Mouse (Mus musculus) midbrain, embryonic 10.5 days (tissue): ENCODE results near the gene Nutm1. TPM values are rescaled to one million over a fixed set of nuclear protein-coding genes. Genes with fewer than 3 reads are reported as not detected.

Experiments used
- DNase-seq: peaks from one replicate; pipeline ENCODE4 v3.0.0-alpha.2; 2017; ENCODE audit warnings: low spot score
- H3K27ac ChIP-seq: fragments of 300-500 bp; sonication (generic); replicated peaks from 2 replicates; pipeline ENCODE4 v1.5.1; 2016; ENCODE audit warnings: mild to moderate bottlenecking
- H3K27me3 ChIP-seq: fragments of 300-500 bp; sonication (generic); 2 replicates; pipeline ENCODE4 v1.6.1; 2016; ENCODE audit warnings: low read depth, mild to moderate bottlenecking; ENCODE audit not compliant: poor library complexity, severe bottlenecking
- H3K36me3 ChIP-seq: fragments of 300-500 bp; sonication (generic); 2 replicates; pipeline ENCODE4 v1.6.1; 2016; ENCODE audit warnings: mild to moderate bottlenecking, moderate library complexity
- H3K4me1 ChIP-seq: fragments of 300-500 bp; sonication (generic); 2 replicates; pipeline ENCODE4 v1.6.1; 2016
- H3K4me3 ChIP-seq: fragments of 300-500 bp; sonication (generic); 2 replicates; pipeline ENCODE4 v1.5.1; 2016; ENCODE audit warnings: mild to moderate bottlenecking, moderate library complexity
- H3K9me3 ChIP-seq: fragments of 300-500 bp; sonication (generic); replicated peaks from 2 replicates; pipeline ENCODE4 v1.6.1; 2016; ENCODE audit warnings: mild to moderate bottlenecking
- WGBS: fragments of 180-500 bp; shearing (Covaris S2); methylation state at CpG from one replicate; pipeline ENCODE4 v1.1.7; 2016; 5-methylcytosine and 5-hydroxymethylcytosine counted together
- polyA plus RNA-seq: library from polyadenylated mRNA; unstranded; fragments of >200 nt; fragmentation: Nextera tagmentation; extraction: Ambion mirVana; gene quantifications from 2 replicates; pipeline ENCODE4 v1.2.1, GENCODE M21; 2016

The Nutm1 gene
- polyA plus RNA-seq, 1 experiment from 2014 or later = 0.02 TPM

- WGBS = 92% methylated on average over 2 of the region's 2 CpGs
- no peaks in the 10 kb centered on the region for H3K36me3 ChIP-seq
- H3K4me1 ChIP-seq = peaks cover under 1% of the 10 kb centered on the region; the same call in 1 of the 2 replicates
- no peak for DNase-seq
- no peaks in the 10 kb centered on the region for H3K9me3 ChIP-seq
- no peak overlapping the region for H3K27ac ChIP-seq
- no peak overlapping the region for H3K4me3 ChIP-seq
- no peaks in the 10 kb centered on the region for H3K27me3 ChIP-seq
These were observed 13.8 kb upstream of the Nutm1 start for GRCm38 (mm10) chr2:112272909-112273308.

- peaks cover 26% of the 10 kb centered on the region for H3K4me1 ChIP-seq
- no peaks in the 10 kb centered on the region for H3K9me3 ChIP-seq
- 93% methylated on average over 2 of the region's 2 CpGs for WGBS
- no peak overlapping the region for H3K4me3 ChIP-seq
- DNase-seq = no peak
- H3K27me3 ChIP-seq = no peaks in the 10 kb centered on the region
- no peak overlapping the region for H3K27ac ChIP-seq
- no peaks in the 10 kb centered on the region for H3K36me3 ChIP-seq
These were observed 10.9 kb upstream of the Nutm1 start for GRCm38 (mm10) chr2:112270011-112270410.

- Histone ChIP-seq H3K36me3 (no peaks in the 10 kb centered on the region), H3K4me3 (peak overlapping the region; percentile 24), H3K27ac (no peak overlapping the region), H3K4me1 (peaks cover 40% of the 10 kb centered on the region), H3K9me3 (no peaks in the 10 kb centered on the region), H3K27me3 (no peaks in the 10 kb centered on the region)
- DNase-seq = no peak
- WGBS = 86% methylated on average over 8 of the region's 8 CpGs
These were observed 8.6 kb upstream of the Nutm1 start for GRCm38 (mm10) chr2:112267547-112268269.

GRCm38 (mm10) chr2:112266780-112267179 lies 7.7 kb upstream of the Nutm1 start:
- no peak for DNase-seq
- H3K4me1 ChIP-seq = peaks cover 43% of the 10 kb centered on the region
- H3K9me3 ChIP-seq = no peaks in the 10 kb centered on the region
- peak overlapping the region; percentile 85 for H3K4me3 ChIP-seq
- 76% methylated on average over 10 of the region's 10 CpGs for WGBS
- no peaks in the 10 kb centered on the region for H3K27me3 ChIP-seq
- no peaks in the 10 kb centered on the region for H3K36me3 ChIP-seq
- H3K27ac ChIP-seq = no peak overlapping the region

- Histone ChIP-seq H3K27ac (peak within 1 kb of the TSS; percentile 95), H3K27me3 (no peaks in the 10 kb centered on the region), H3K9me3 (no peaks in the 10 kb centered on the region), H3K4me3 (peak within 1 kb of the TSS; percentile 85), H3K4me1 (peaks cover 43% of the 10 kb centered on the region), H3K36me3 (no peaks in the 10 kb centered on the region)
- WGBS = 2% methylated on average over 11 of the region's 11 CpGs
- peak; percentile 47 for DNase-seq
These were observed 7.1 kb upstream of the Nutm1 start, which contains the start of gene Gm21985 for GRCm38 (mm10) chr2:112266242-112266592. Gene Gm21985, plus strand, starts transcription at chr2:112266314.

GRCm38 (mm10) chr2:112265448-112266241 lies 6.6 kb upstream of the Nutm1 start, which contains the start of gene Slc12a6:
Gene Slc12a6, plus strand, starts transcription at chr2:112265825.
- peak within 1 kb of the TSS; percentile 85 for H3K4me3 ChIP-seq
- H3K4me1 ChIP-seq = peaks cover 43% of the 10 kb centered on the region
- DNase-seq = peak; percentile 93
- H3K36me3 ChIP-seq = no peaks in the 10 kb centered on the region
- H3K27ac ChIP-seq = peak within 1 kb of the TSS; percentile 95
- H3K27me3 ChIP-seq = no peaks in the 10 kb centered on the region
- no peaks in the 10 kb centered on the region for H3K9me3 ChIP-seq
- under 1% methylated on average over 85 of the region's 85 CpGs for WGBS

GRCm38 (mm10) chr2:112264364-112264763 lies 5.3 kb upstream of the Nutm1 start:
- H3K36me3 ChIP-seq = no peaks in the 10 kb centered on the region
- 80% methylated on average over 4 of the region's 4 CpGs for WGBS
- DNase-seq = no peak
- H3K27ac ChIP-seq = no peak overlapping the region
- H3K4me3 ChIP-seq = no peak overlapping the region
- peaks cover 43% of the 10 kb centered on the region for H3K4me1 ChIP-seq
- H3K27me3 ChIP-seq = no peaks in the 10 kb centered on the region
- no peaks in the 10 kb centered on the region for H3K9me3 ChIP-seq

GRCm38 (mm10) chr2:112262779-112263295 lies 3.7 kb upstream of the Nutm1 start:
- DNase-seq = no peak
- 41% methylated on average over 4 of the region's 4 CpGs for WGBS
- Histone ChIP-seq H3K9me3 (no peaks in the 10 kb centered on the region), H3K4me1 (peaks cover 41% of the 10 kb centered on the region), H3K27me3 (no peaks in the 10 kb centered on the region), H3K36me3 (no peaks in the 10 kb centered on the region), H3K4me3 (peak overlapping the region; percentile 68), H3K27ac (peak overlapping the region; percentile 83)

- Histone ChIP-seq H3K9me3 (no peaks in the 10 kb centered on the region), H3K4me1 (peaks cover 33% of the 10 kb centered on the region), H3K27ac (peak within 1 kb of the TSS; percentile 83), H3K4me3 (peak within 1 kb of the TSS; percentile 68), H3K27me3 (no peaks in the 10 kb centered on the region), H3K36me3 (no peaks in the 10 kb centered on the region)
- under 1% methylated on average over 36 of the region's 36 CpGs for WGBS
- peak; percentile 84 for DNase-seq
These were observed 2.9 kb upstream of the Nutm1 start, which contains the start of gene Nop10 for GRCm38 (mm10) chr2:112261748-112262653. Gene Nop10, plus strand, starts transcription at chr2:112261926.

- H3K36me3 ChIP-seq = no peaks in the 10 kb centered on the region
- 75% methylated on average over 7 of the region's 7 CpGs for WGBS
- H3K4me3 ChIP-seq = no peak overlapping the region
These were observed 4.2 kb downstream of the Nutm1 start for GRCm38 (mm10) chr2:112254675-112255515.

GRCm38 (mm10) chr2:112249780-112250453 lies 9.2 kb downstream of the Nutm1 start:
- H3K4me3 ChIP-seq = no peak overlapping the region
- no peaks in the 10 kb centered on the region for H3K4me1 ChIP-seq
- peaks cover 14% of the 10 kb centered on the region for H3K36me3 ChIP-seq
- WGBS = 92% methylated on average over 10 of the region's 10 CpGs
- no peaks in the 10 kb centered on the region for H3K9me3 ChIP-seq
- no peak overlapping the region for H3K27ac ChIP-seq
- H3K27me3 ChIP-seq = no peaks in the 10 kb centered on the region
- no peak for DNase-seq

More at GRCm38 (mm10) chr2:112254675-112255515, 4.2 kb downstream of the Nutm1 start:
- no peaks in the 10 kb centered on the region for H3K27me3 ChIP-seq
- no peaks in the 10 kb centered on the region for H3K9me3 ChIP-seq
- H3K27ac ChIP-seq = no peak overlapping the region
- H3K4me1 ChIP-seq = no peaks in the 10 kb centered on the region
- no peak for DNase-seq
